Mouse (Mus musculus): ENCODE results near the gene Metap1d. TPM values are rescaled to one million over a fixed set of nuclear protein-coding genes. Genes with fewer than 3 reads are reported as not detected.
A peak's percentile ranks its signal among the peaks of the same experiment; 100 is the strongest.

Metap1d gene
- polyA plus RNA-seq, 1 experiment from 2014 or later, result 34.8 TPM

DNA sequence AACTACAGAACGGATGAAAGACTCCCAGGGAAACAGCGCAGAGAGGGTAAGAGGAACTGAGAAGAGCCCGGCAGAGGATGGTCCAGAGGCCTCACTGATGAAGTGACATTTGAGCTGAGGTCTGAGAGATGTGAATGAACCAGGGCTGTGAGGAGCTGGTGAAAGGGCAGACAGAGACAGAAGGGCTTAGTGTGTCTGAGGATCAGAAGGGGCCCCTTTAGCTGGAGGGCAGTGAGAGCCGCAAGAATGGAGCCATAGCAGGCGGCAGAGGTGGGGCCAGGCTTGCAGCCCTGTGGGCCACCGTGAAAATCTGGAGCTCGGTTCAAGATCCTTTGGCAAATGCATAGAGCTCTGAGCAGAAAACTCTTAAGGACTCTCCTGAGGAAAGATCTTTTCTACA, 26.8 kb downstream of the Metap1d start:
- Histone ChIP-seq H3K27me3 (ENCODE audit: control insufficient read depth, insufficient read depth, low read length) (no peaks in the 10 kb centered on the region), H3K36me3 (ENCODE audit: control insufficient read depth, insufficient read depth, low read length) (no peaks in the 10 kb centered on the region), H3K4me3 (ENCODE audit: low read depth, low read length) (no peak overlapping the region), H3K4me2 (peak overlapping the region; percentile 43), H3K9me3 (replicated peaks; ENCODE audit: control insufficient read depth, low read length) (no peaks in the 10 kb centered on the region), H3K9ac (ENCODE audit: low read depth, low read length) (no peak overlapping the region), H3K4me1 (ENCODE audit: control insufficient read depth, insufficient read depth, low read length) (peaks cover 3% of the 10 kb centered on the region; the same call in 1 of the 2 replicates), H3K27ac (ENCODE audit: low read depth, low read length) (no peak overlapping the region)
- WGBS (ENCODE audit: insufficient replicate concordance), result 11% methylated on average over 7 of the region's 7 CpGs
- peak; percentile 67; the same call in 1 of the 2 replicates for ATAC-seq (replicated peaks; ENCODE audit: insufficient number of reproducible peaks, low FRiP score, low TSS enrichment)

DNA sequence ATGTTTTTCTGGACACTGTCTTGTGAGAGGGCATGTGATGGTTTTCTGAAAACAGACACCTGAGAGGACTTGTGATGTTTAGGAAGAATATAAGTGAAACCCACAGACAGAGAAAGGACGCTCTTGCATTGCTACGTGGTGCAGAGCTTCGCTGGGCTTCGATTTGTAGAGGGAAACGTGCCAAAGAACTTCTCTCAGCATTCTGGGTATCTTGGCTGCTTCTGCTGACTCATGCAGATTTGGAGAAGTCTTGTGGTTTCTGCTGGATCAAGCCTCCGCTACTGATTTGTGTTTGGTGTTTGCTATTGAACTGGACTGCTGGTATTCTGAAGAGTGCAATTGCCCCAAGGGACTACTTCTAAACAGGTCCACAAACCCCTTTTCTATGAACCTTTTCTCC, 28.7 kb downstream of the Metap1d start:
- Histone ChIP-seq H3K27ac (ENCODE audit: low read depth, low read length) (no peak overlapping the region), H3K4me1 (ENCODE audit: control insufficient read depth, insufficient read depth, low read length) (peaks cover 3% of the 10 kb centered on the region; the same call in 1 of the 2 replicates), H3K9me3 (replicated peaks; ENCODE audit: control insufficient read depth, low read length) (no peaks in the 10 kb centered on the region), H3K36me3 (ENCODE audit: control insufficient read depth, insufficient read depth, low read length) (no peaks in the 10 kb centered on the region), H3K4me2 (no peak overlapping the region), H3K27me3 (ENCODE audit: control insufficient read depth, insufficient read depth, low read length) (no peaks in the 10 kb centered on the region), H3K4me3 (ENCODE audit: low read depth, low read length) (no peak overlapping the region), H3K9ac (ENCODE audit: low read depth, low read length) (no peak overlapping the region)
- ATAC-seq (replicated peaks; ENCODE audit: insufficient number of reproducible peaks, low FRiP score, low TSS enrichment), result no peak
- 84% methylated on average over 6 of the region's 6 CpGs for WGBS (ENCODE audit: insufficient replicate concordance)

DNA sequence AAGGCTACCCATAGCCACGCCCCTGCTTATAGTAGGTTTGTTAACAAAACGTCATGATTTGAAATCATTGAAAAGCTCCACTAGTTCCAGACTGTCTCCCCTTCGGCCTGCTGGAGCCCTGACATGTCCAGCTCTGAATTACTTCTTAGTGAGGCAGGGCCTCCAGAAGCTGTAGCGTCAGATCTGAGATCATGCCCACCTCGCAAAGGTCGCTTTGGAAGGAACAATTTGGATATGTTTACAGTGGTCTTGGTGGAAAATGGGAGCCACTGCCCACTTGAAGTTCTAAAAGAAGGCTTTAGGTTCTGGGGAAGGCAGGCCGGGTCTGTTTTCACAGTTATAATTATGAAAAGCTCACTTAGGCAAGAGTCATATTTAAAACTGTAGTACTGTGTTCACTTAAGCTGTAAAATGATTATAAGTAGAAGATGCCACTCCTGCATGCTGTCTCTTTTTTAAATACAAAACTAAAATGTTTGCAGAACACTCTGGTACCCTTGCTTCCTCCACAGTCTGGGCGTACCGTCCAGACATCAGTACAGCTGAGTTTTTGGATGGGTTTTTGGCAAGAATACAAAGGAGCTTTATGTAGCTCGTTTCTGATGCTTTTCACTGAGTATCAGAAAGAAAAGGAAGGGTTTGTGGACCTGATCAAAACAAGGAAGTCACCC, 30.1 kb downstream of the Metap1d start:
- ATAC-seq (replicated peaks; ENCODE audit: insufficient number of reproducible peaks, low FRiP score, low TSS enrichment), result no peak
- no peaks in the 10 kb centered on the region for H3K36me3 ChIP-seq (ENCODE audit: control insufficient read depth, insufficient read depth, low read length)
- peaks cover 3% of the 10 kb centered on the region; the same call in 1 of the 2 replicates for H3K4me1 ChIP-seq (ENCODE audit: control insufficient read depth, insufficient read depth, low read length)
- H3K9me3 ChIP-seq (replicated peaks; ENCODE audit: control insufficient read depth, low read length), result no peaks in the 10 kb centered on the region
- no peak overlapping the region for H3K4me2 ChIP-seq
- H3K4me3 ChIP-seq (ENCODE audit: low read depth, low read length), result no peak overlapping the region
- no peak overlapping the region for H3K9ac ChIP-seq (ENCODE audit: low read depth, low read length)
- H3K27ac ChIP-seq (ENCODE audit: low read depth, low read length), result no peak overlapping the region
- H3K27me3 ChIP-seq (ENCODE audit: control insufficient read depth, insufficient read depth, low read length), result no peaks in the 10 kb centered on the region
- whole genome bisulfite sequencing (ENCODE audit: insufficient replicate concordance), result 73% methylated on average over 10 of the region's 10 CpGs

DNA sequence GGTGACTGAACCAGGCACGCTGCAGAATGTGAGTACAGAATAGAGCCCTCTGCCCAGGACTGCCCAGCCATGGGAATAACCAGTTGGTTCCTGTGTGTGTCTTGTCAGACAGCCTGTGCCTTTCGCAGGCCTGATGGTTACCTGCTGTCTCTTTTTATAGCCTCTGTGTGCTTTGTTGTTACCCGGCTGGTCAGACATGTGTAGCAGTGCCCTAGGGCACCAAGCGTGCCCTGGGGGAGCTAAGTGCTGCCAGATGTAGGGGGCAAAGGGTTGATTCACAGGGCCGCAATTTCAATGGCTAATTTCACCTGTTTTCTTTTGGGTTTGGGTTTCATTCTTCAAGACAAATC, 30.6 kb downstream of the Metap1d start:
- ATAC-seq (replicated peaks; ENCODE audit: insufficient number of reproducible peaks, low FRiP score, low TSS enrichment), result no peak
- H3K27ac ChIP-seq (ENCODE audit: low read depth, low read length), result no peak overlapping the region
- 66% methylated on average over 5 of the region's 5 CpGs for WGBS (ENCODE audit: insufficient replicate concordance)
- H3K4me1 ChIP-seq (ENCODE audit: control insufficient read depth, insufficient read depth, low read length), result peaks cover 3% of the 10 kb centered on the region; the same call in 1 of the 2 replicates
- H3K27me3 ChIP-seq (ENCODE audit: control insufficient read depth, insufficient read depth, low read length), result no peaks in the 10 kb centered on the region
- no peaks in the 10 kb centered on the region for H3K36me3 ChIP-seq (ENCODE audit: control insufficient read depth, insufficient read depth, low read length)
- H3K4me2 ChIP-seq, result no peak overlapping the region
- no peak overlapping the region for H3K4me3 ChIP-seq (ENCODE audit: low read depth, low read length)
- no peaks in the 10 kb centered on the region for H3K9me3 ChIP-seq (replicated peaks; ENCODE audit: control insufficient read depth, low read length)
- H3K9ac ChIP-seq (ENCODE audit: low read depth, low read length), result no peak overlapping the region

DNA sequence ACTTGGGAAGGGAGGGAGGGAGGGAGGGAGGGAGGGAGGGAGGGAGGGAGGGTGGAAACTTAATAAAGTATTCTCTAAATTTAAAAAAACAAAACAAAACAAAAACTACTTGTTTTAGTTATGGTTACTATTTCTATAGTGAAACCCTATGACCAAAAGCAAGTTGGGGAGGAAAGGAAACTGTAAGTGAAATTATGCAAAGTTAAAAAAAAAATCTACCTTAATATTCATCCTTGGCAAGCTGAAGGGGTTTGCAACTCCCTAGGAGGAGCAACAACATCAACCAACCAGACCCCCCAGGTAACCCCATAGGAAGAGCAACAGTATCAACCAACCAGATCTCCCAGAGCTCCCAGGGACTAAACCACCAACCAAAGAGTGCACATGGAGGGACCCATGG, 38.2 kb downstream of the Metap1d start:
- Histone ChIP-seq H3K4me1 (ENCODE audit: control insufficient read depth, insufficient read depth, low read length) (no peaks in the 10 kb centered on the region), H3K27ac (ENCODE audit: low read depth, low read length) (no peak overlapping the region), H3K4me2 (no peak overlapping the region), H3K27me3 (ENCODE audit: control insufficient read depth, insufficient read depth, low read length) (no peaks in the 10 kb centered on the region), H3K9me3 (replicated peaks; ENCODE audit: control insufficient read depth, low read length) (no peaks in the 10 kb centered on the region), H3K36me3 (ENCODE audit: control insufficient read depth, insufficient read depth, low read length) (no peaks in the 10 kb centered on the region), H3K9ac (ENCODE audit: low read depth, low read length) (no peak overlapping the region), H3K4me3 (ENCODE audit: low read depth, low read length) (no peak overlapping the region)
- no peak for ATAC-seq (replicated peaks; ENCODE audit: insufficient number of reproducible peaks, low FRiP score, low TSS enrichment)

DNA sequence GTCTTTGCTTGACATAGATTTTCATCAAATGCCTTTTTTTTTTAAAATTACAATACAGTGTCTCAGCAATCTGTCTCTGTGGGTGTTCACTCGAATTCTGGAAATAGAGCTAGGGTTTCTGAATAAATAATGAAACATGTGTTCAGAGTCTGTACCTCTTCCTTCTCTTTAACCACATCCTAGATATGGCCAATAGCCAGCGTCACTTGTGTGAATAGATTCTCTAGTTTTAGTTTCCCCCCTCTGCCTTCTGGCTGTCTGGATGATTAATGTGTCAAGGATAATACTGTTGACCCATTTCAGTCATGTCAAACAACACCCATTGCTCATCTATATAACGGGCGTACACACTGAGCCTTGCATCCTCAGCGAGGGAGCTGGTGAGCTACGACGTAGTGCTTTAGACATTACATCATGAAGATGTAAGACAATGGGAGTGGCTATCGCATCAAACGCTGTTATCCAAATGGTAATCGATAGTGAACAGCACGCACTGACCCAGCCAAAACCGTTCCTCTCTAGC, 40.1 kb downstream of the Metap1d start:
- no peak overlapping the region for H3K4me2 ChIP-seq
- H3K27me3 ChIP-seq (ENCODE audit: control insufficient read depth, insufficient read depth, low read length), result no peaks in the 10 kb centered on the region
- H3K36me3 ChIP-seq (ENCODE audit: control insufficient read depth, insufficient read depth, low read length), result no peaks in the 10 kb centered on the region
- WGBS (ENCODE audit: insufficient replicate concordance), result 71% methylated on average over 12 of the region's 12 CpGs
- no peak overlapping the region for H3K4me3 ChIP-seq (ENCODE audit: low read depth, low read length)
- no peak overlapping the region for H3K9ac ChIP-seq (ENCODE audit: low read depth, low read length)
- H3K27ac ChIP-seq (ENCODE audit: low read depth, low read length), result no peak overlapping the region
- no peaks in the 10 kb centered on the region for H3K9me3 ChIP-seq (replicated peaks; ENCODE audit: control insufficient read depth, low read length)
- no peaks in the 10 kb centered on the region for H3K4me1 ChIP-seq (ENCODE audit: control insufficient read depth, insufficient read depth, low read length)
- ATAC-seq (replicated peaks; ENCODE audit: insufficient number of reproducible peaks, low FRiP score, low TSS enrichment), result no peak

DNA sequence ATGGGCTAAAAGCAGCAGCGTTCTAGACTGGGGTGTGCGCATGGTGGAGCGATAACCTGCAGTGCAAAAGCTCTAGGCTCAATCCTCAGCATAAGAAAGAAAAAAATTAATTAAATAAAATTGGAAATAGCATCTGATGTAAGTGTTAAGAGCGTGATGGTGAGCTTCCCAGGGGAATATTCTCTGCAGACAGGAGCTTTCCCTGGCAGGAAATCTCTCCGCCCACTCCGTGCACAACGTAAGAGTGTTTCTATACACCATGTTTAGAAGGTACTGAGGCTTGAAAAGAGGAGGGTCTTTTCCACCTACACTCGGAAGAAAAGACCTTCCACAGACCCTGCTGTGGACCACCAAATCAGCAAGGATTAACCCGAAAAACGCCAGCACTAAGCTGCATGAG, 41.4 kb downstream of the Metap1d start:
- H3K27ac ChIP-seq (ENCODE audit: low read depth, low read length), result no peak overlapping the region
- no peak for ATAC-seq (replicated peaks; ENCODE audit: insufficient number of reproducible peaks, low FRiP score, low TSS enrichment)
- 67% methylated on average over 10 of the region's 10 CpGs for WGBS (ENCODE audit: insufficient replicate concordance)

DNA sequence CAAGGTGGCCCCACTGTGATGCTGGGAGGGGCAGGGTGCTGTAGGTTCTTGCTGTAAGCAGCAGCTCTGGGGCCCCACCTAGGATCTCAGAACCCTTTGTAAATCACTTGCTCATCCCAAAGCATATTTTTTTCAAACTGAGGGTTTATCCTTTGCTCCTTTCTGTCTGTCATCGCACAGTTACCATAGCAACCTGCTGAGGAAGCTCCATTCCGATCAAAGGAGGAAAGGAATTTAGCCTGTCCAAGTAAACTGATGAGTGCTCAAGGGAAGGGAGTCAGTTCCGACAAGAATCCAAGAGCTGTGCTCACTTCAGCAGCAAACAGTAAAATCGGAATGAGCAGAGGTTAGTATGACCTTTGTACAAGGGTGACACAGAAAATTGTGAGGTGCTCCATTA, 41.9 kb downstream of the Metap1d start:
- no peak for ATAC-seq (replicated peaks; ENCODE audit: insufficient number of reproducible peaks, low FRiP score, low TSS enrichment)
- Histone ChIP-seq H3K9ac (ENCODE audit: low read depth, low read length) (no peak overlapping the region), H3K36me3 (ENCODE audit: control insufficient read depth, insufficient read depth, low read length) (no peaks in the 10 kb centered on the region), H3K4me2 (no peak overlapping the region), H3K27me3 (ENCODE audit: control insufficient read depth, insufficient read depth, low read length) (no peaks in the 10 kb centered on the region), H3K27ac (ENCODE audit: low read depth, low read length) (no peak overlapping the region), H3K4me3 (ENCODE audit: low read depth, low read length) (no peak overlapping the region), H3K9me3 (replicated peaks; ENCODE audit: control insufficient read depth, low read length) (no peaks in the 10 kb centered on the region), H3K4me1 (ENCODE audit: control insufficient read depth, insufficient read depth, low read length) (0 out of 2 replicates have a peak, but pooled peaks cover 2% of the 10 kb centered on the region)
- 37% methylated on average over 4 of the region's 4 CpGs for WGBS (ENCODE audit: insufficient replicate concordance)

More for the DNA sequence above, 41.4 kb downstream of the Metap1d start:
- Histone ChIP-seq H3K4me3 (ENCODE audit: low read depth, low read length) (no peak overlapping the region), H3K4me2 (no peak overlapping the region), H3K36me3 (ENCODE audit: control insufficient read depth, insufficient read depth, low read length) (no peaks in the 10 kb centered on the region), H3K4me1 (ENCODE audit: control insufficient read depth, insufficient read depth, low read length) (0 out of 2 replicates have a peak, but pooled peaks cover 2% of the 10 kb centered on the region), H3K9me3 (replicated peaks; ENCODE audit: control insufficient read depth, low read length) (no peaks in the 10 kb centered on the region), H3K9ac (ENCODE audit: low read depth, low read length) (no peak overlapping the region), H3K27me3 (ENCODE audit: control insufficient read depth, insufficient read depth, low read length) (no peaks in the 10 kb centered on the region)

DNA sequence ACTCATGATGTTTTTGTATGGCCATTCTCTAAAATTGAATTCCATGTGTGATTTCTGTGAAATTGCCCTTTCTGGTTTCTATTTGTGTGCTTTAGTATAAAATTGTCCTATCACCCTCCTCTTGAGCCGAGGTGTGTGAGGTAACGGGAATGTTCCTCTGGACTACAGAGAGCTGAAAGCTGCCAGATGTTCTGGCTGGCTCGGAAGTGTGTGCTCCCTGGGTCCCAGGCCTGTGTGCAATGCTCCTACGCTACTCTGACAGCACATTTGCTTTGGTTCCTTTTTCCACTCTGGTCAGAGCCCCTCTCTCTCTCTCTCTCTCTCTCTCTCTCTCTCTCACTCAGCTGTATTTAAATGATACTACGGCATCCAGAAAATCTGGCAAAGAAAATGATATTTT, 44.1 kb downstream of the Metap1d start:
- no peak for ATAC-seq (replicated peaks; ENCODE audit: insufficient number of reproducible peaks, low FRiP score, low TSS enrichment)
- no peaks in the 10 kb centered on the region for H3K9me3 ChIP-seq (replicated peaks; ENCODE audit: control insufficient read depth, low read length)
- no peaks in the 10 kb centered on the region for H3K27me3 ChIP-seq (ENCODE audit: control insufficient read depth, insufficient read depth, low read length)
- H3K36me3 ChIP-seq (ENCODE audit: control insufficient read depth, insufficient read depth, low read length), result no peaks in the 10 kb centered on the region
- H3K27ac ChIP-seq (ENCODE audit: low read depth, low read length), result no peak overlapping the region
- H3K4me1 ChIP-seq (ENCODE audit: control insufficient read depth, insufficient read depth, low read length), result 0 out of 2 replicates have a peak, but pooled peaks cover 2% of the 10 kb centered on the region
- WGBS (ENCODE audit: insufficient replicate concordance), result 48% methylated on average over 5 of the region's 5 CpGs
- H3K4me2 ChIP-seq, result no peak overlapping the region
- H3K9ac ChIP-seq (ENCODE audit: low read depth, low read length), result no peak overlapping the region
- H3K4me3 ChIP-seq (ENCODE audit: low read depth, low read length), result no peak overlapping the region

All from heart, embryonic 11.5 days (tissue).